Mouse (Mus musculus): ENCODE results near the gene Fgfr2.
A peak's percentile ranks its signal among the peaks of the same experiment; 100 is the strongest.

Fgfr2 gene

GRCm38 (mm10) chr7:132795141-132795540 lies 328.0 kb downstream of the Fgfr2 start:
- DNase-seq = no peak

- DNase-seq = no peak
These were observed 329.7 kb downstream of the Fgfr2 start for GRCm38 (mm10) chr7:132793467-132793866.

- no peak for DNase-seq
These were observed 332.5 kb downstream of the Fgfr2 start for GRCm38 (mm10) chr7:132790447-132791219.

GRCm38 (mm10) chr7:132788826-132789225 lies 334.3 kb downstream of the Fgfr2 start:
- DNase-seq = no peak

GRCm38 (mm10) chr7:132787496-132788190 lies 335.5 kb downstream of the Fgfr2 start:
- no peak for DNase-seq

DNA sequence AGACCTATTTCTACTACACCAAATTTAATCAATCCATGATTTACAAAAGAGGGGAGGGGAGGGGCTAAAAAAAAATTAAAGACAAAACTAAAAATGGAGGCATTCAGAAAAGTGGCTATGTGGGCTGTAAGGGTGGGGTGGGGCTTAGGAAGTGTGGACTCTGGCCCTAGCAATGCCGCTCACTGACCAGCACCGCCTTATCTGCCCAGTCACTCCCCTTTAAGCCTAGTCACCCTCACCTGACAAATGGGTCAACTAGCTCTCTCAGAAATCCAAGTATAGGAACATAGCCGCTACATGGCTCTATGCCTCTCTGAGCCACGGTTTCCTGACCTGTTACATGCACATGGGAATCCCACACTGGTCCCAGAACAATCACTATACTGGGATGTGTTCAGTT lies 336.1 kb downstream of the Fgfr2 start:
- DNase-seq = no peak

GRCm38 (mm10) chr7:132786522-132786921 lies 336.6 kb downstream of the Fgfr2 start:
- DNase-seq = no peak

DNA sequence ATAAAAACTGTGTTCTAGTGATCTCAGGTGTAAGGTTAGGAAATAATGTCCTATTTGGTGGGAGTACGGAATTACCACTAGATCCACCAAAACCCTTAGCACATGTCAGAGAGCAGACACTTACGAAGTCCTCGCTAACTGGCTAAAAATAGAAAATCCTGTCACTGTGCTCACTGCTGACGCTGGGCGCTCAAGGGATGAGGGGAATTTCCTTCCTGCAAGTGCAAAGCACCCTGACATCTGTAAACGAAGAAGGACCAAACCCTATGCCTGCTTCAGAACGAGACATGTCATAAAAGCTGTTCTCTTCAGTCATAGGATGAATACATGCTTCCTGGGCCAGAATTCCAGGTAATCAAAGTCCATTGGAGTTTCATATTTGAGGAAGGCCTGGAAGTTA lies 337.1 kb downstream of the Fgfr2 start:
- no peak for DNase-seq

DNA sequence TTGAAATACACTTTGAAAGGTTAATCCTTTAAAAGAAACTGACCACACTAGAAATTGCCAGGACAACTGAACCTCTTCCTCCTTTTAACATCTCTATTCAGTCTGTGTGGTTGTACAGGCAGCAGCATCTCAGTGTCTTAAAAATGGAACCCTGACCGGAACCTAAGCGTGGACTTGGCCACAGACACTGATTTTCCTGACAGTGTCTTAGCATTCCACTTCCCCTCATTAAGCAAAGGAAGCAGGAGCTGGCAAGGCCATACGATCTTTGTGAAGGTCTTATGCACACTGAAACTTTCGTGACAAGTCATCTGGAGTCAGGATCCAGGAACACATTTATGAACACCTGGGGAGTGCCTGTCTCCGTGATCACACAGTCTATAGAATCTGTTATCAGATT lies 339.0 kb downstream of the Fgfr2 start:
- no peak for DNase-seq

- peak; percentile 45 for DNase-seq
These were observed 341.3 kb downstream of the Fgfr2 start for GRCm38 (mm10) chr7:132781850-132782249.

GRCm38 (mm10) chr7:132781130-132781814 lies 341.9 kb downstream of the Fgfr2 start:
- DNase-seq = no peak

DNA sequence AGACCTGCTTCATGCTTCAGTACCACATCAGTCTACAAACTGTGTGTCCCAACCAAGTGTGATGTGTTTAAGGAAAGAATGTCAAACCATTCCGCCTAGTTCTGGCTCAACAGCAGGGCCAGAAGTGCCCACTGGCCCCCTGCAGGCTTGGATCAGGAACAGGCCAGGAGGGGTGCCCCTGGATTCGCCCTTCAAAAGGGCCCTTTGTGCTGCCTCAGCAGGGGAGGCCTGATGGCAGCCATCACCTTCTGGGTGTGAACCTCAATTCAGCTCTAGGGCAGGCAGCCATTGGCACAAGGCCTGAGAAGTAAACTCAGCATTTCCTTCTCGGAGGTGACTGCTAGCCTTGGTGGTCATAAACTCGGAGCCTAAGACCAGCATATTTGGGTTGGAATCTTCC lies 342.5 kb downstream of the Fgfr2 start:
- DNase-seq = peak; percentile 53

DNA sequence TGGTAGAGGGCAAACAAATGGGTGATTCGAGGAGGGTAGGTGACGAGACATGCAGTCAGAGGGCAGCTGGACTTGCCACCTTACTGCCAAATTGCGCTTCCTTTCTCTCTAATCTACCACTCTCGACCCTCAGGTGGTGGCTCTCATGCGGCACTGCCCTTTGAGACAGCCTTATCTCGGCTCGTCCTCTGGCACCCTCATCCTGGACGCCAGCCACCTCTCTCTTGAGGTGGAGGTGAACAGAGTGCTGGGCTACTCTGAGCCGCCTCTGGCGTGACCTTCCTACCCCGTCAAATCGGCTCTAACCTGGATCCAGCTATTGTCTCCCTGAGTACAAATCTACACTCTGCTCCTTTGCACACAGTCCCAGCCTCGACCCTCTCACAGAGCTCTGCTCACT lies 344.5 kb downstream of the Fgfr2 start:
- DNase-seq = no peak

- no peak for DNase-seq
These were observed 345.3 kb downstream of the Fgfr2 start for GRCm38 (mm10) chr7:132777728-132778453.

DNA sequence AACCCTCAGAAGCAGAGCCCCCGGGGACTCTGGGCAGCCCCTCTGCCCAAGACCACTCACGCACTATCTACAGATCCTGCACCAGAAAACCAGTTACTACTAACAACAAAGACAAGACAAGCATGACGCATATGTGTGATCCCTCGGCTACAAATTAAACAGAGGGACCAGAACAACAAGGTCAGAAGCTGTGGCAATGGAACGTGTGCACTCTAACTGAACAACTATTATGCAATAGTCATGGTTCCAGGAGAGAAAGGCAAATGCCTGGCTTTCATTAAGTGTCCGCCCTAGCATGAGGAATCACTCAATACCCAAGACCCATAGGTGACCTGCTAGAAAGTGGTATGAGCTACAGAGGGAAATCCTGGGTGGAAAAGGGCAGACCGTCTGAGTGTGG lies 346.0 kb downstream of the Fgfr2 start:
- DNase-seq = no peak

- DNase-seq = no peak
These were observed 346.6 kb downstream of the Fgfr2 start for GRCm38 (mm10) chr7:132776338-132777111.

DNA sequence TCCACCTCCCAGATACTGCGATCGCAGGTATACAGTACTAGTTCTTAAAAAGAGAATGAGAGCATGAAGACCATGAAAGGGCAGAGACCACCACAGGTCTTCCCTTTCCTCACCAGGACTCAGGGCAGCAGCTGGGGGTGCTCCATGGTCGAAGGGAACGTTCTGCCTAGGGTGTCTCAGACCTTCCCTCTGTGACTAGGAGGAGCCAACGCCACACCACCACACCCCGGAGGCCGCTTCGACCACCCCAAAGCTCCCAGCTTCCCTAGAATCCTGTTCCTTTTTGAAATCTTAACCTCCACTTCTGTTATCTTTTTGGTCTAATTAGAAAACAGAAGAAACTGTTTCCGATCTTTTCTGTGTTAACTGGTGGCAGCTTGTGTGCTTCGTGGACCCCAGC lies 347.2 kb downstream of the Fgfr2 start:
- no peak for DNase-seq

DNA sequence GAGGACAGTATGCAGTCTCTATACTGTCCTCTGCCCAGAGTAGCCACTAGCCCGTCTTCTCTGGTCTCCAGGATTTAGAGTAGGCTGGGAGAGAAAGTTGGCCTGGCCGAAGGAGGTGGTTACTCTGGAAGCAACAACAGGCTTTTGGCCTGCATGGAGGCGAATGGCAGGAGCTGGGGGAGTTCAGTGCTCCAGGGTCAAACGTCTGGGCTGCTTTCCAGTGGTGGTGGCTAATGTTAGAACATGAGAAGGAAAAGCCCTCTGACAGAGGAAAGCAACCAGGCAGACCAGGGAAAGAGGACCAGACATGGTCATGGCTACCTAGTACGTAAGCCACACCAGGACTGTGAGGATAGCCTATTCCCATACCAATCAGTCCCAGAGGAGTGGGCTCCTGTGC lies 347.8 kb downstream of the Fgfr2 start:
- no peak for DNase-seq

- no peak for DNase-seq
These were observed 350.0 kb downstream of the Fgfr2 start for GRCm38 (mm10) chr7:132773011-132773705.

- no peak for DNase-seq
These were observed 350.7 kb downstream of the Fgfr2 start for GRCm38 (mm10) chr7:132772440-132772839.

GRCm38 (mm10) chr7:132768498-132769344 lies 354.4 kb downstream of the Fgfr2 start:
- DNase-seq = no peak

Measured in cerebellum, adult 11 months (tissue).